Mouse (Mus musculus): Measurements from ENCODE around the gene Cfl2. TPM values are rescaled to one million over a fixed set of nuclear protein-coding genes. Genes with fewer than 3 reads are reported as not detected.
A peak's percentile ranks its signal among the peaks of the same experiment; 100 is the strongest.
"Not testable (repeated sequence)": the region's sequence is repeated elsewhere in the genome, so short reads cannot be mapped to it uniquely, and the experiment has no call there.

The Cfl2 gene
- 100 to 1,000 TPM; 106 to 116 TPM for total RNA-seq (2021)

- peak; percentile 74 to 78 for DNase-seq (ENCODE audit: extremely low spot score in 1 of 2, low spot score in 1 of 2)
Measured at GRCm38 (mm10) chr12:54862606-54863535, at the start of gene Cfl2. Cfl2 (minus strand) TSS chr12:54862877.

- no peak for DNase-seq (ENCODE audit: extremely low spot score in 1 of 2, low spot score in 1 of 2)
Measured at GRCm38 (mm10) chr12:54910387-54910786, 47.7 kb upstream of the Cfl2 start.

GRCm38 (mm10) chr12:54892559-54892958, 29.9 kb upstream of the Cfl2 start:
- DNase-seq (ENCODE audit: extremely low spot score in 1 of 2, low spot score in 1 of 2): not testable (repeated sequence)

GRCm38 (mm10) chr12:54890426-54890825, 27.7 kb upstream of the Cfl2 start:
- DNase-seq (ENCODE audit: extremely low spot score in 1 of 2, low spot score in 1 of 2): no peak

- DNase-seq (ENCODE audit: extremely low spot score in 1 of 2, low spot score in 1 of 2): no peak
Measured at GRCm38 (mm10) chr12:54887580-54888127, 25.0 kb upstream of the Cfl2 start.

- DNase-seq (ENCODE audit: extremely low spot score in 1 of 2, low spot score in 1 of 2): peak; percentile 27 to 73
Measured at GRCm38 (mm10) chr12:54879630-54880029, 17.0 kb upstream of the Cfl2 start.

GRCm38 (mm10) chr12:54879211-54879610, 16.5 kb upstream of the Cfl2 start:
- DNase-seq (ENCODE audit: extremely low spot score in 1 of 2, low spot score in 1 of 2): no peak

GRCm38 (mm10) chr12:54877875-54878274, 15.2 kb upstream of the Cfl2 start:
- DNase-seq (ENCODE audit: extremely low spot score in 1 of 2, low spot score in 1 of 2): no peak

- no peak for DNase-seq (ENCODE audit: extremely low spot score in 1 of 2, low spot score in 1 of 2)
Measured at GRCm38 (mm10) chr12:54876879-54877278, 14.2 kb upstream of the Cfl2 start.

GRCm38 (mm10) chr12:54874711-54875110, 12.0 kb upstream of the Cfl2 start:
- no peak for DNase-seq (ENCODE audit: extremely low spot score in 1 of 2, low spot score in 1 of 2)

GRCm38 (mm10) chr12:54861991-54862605, 579 bp downstream of the Cfl2 start:
- DNase-seq (ENCODE audit: extremely low spot score in 1 of 2, low spot score in 1 of 2): peak; percentile 40 to 70

GRCm38 (mm10) chr12:54859531-54859930, 3.1 kb downstream of the Cfl2 start:
- DNase-seq (ENCODE audit: extremely low spot score in 1 of 2, low spot score in 1 of 2): no peak

- DNase-seq (ENCODE audit: extremely low spot score in 1 of 2, low spot score in 1 of 2): no peak
Measured at GRCm38 (mm10) chr12:54850551-54850950, 12.1 kb downstream of the Cfl2 start.

- DNase-seq (ENCODE audit: extremely low spot score in 1 of 2, low spot score in 1 of 2): no peak
Measured at GRCm38 (mm10) chr12:54844415-54844814, 18.3 kb downstream of the Cfl2 start.

- DNase-seq (ENCODE audit: extremely low spot score in 1 of 2, low spot score in 1 of 2): no peak
Measured at GRCm38 (mm10) chr12:54841576-54841975, 21.1 kb downstream of the Cfl2 start.

GRCm38 (mm10) chr12:54839815-54840214, 22.9 kb downstream of the Cfl2 start:
- DNase-seq (ENCODE audit: extremely low spot score in 1 of 2, low spot score in 1 of 2): no peak

GRCm38 (mm10) chr12:54838931-54839330, 23.7 kb downstream of the Cfl2 start:
- DNase-seq (ENCODE audit: extremely low spot score in 1 of 2, low spot score in 1 of 2): no peak

GRCm38 (mm10) chr12:54835608-54836570, 26.8 kb downstream of the Cfl2 start:
- no peak for DNase-seq (ENCODE audit: extremely low spot score in 1 of 2, low spot score in 1 of 2)

- peak; percentile 41 for DNase-seq (ENCODE audit: extremely low spot score in 1 of 2, low spot score in 1 of 2)
Measured at GRCm38 (mm10) chr12:54834925-54835447, 27.7 kb downstream of the Cfl2 start.

- DNase-seq (ENCODE audit: extremely low spot score in 1 of 2, low spot score in 1 of 2): no peak
Measured at GRCm38 (mm10) chr12:54833856-54834399, 28.7 kb downstream of the Cfl2 start.

Measured in layer of hippocampus, postnatal 25 days (tissue).